Mouse (Mus musculus): Measurements from ENCODE around the gene Ing5. TPM values are rescaled to one million over a fixed set of nuclear protein-coding genes. Genes with fewer than 3 reads are reported as not detected.
"Not testable (repeated sequence)": the region's sequence is repeated elsewhere in the genome, so short reads cannot be mapped to it uniquely, and the experiment has no call there.

The Ing5 gene
- total and polyA plus RNA-seq, 3 experiments: 13.7 to 18.7 (median 16.2) TPM

DNA sequence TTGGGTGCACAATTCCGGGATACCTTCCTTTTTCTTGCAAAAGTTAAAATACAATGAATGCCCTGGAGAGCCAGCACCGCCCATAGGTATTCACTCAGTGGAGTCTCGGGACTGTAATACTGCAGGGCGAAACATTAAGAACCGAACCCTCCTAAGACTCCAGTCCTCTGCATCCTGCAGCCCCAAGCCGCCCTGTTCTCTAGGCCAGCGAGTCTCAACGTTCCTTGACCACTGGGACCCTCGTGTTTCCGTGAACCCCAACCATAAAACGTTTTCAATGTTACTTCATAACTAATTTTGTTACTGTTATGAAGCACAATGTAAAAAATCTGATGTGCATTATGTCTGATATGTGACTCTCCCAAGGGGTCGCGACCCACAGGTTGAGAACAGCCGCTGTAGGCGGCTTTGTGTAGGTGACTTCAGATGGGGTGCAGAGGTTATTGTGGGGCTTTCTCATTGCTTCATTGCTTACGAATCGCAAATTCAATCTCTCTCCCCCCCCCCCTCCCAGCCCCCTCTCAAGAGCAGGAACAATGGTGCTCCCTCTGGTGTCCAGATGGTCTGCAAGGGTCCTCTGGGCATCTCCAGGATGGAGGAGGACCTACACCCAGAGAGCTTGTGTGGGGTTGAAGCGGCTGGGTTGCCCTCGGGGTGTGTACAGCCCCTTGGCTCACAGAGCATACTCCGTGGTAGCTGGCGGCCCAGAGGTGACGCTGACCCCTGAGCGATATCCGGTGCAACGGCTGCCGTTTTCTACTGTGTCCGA is 22.2 kb downstream of the Ing5 start:
- in situ Hi-C loops (cut with MboI; ENCODE audit: low pct_ligation_motif_present, low pct_unique_long_range_greater_than_20kb, low sequenced_read_pairs): no loop called here

GRCm38 (mm10) chr1:93826540-93826835 is 22.7 kb downstream of the Ing5 start:
- Histone ChIP-seq H3K4me2 (ENCODE audit: insufficient read depth, low read depth, poor library complexity, severe bottlenecking) (no peak overlapping the region), H3K9ac (ENCODE audit: insufficient read depth, low read depth) (no peak overlapping the region), H3K79me2 (replicated peaks; ENCODE audit: control insufficient read depth, extremely low read depth, insufficient read depth, poor library complexity, severe bottlenecking) (no peaks in the 10 kb centered on the region), H3K27me3 (replicated peaks) (no peaks in the 10 kb centered on the region), H3K27ac (ENCODE audit: insufficient read depth, low read depth) (no peak overlapping the region), H3K36me3 (replicated peaks in 1 of 2; ENCODE audit: control insufficient read depth in 1 of 2, insufficient read depth in 1 of 2, low read length in 1 of 2) (peaks cover under 1 to 31% of the 10 kb centered on the region in 2 experiments), H3K4me1 (ENCODE audit: control insufficient read depth in 1 of 2, insufficient read depth in 2 of 2) (peaks cover 6 to 19% of the 10 kb centered on the region in 2 experiments), H3K9me3 (replicated peaks; ENCODE audit: low read length) (no peaks in the 10 kb centered on the region), H3K4me3 (replicated peaks in 1 of 3; ENCODE audit: low read depth in 2 of 3, low read length in 2 of 3, poor library complexity in 1 of 3) (no peak overlapping the region)
- DNase-seq (ENCODE audit: extremely low read depth): no peak
- in situ Hi-C loops (cut with MboI; ENCODE audit: low pct_ligation_motif_present, low pct_unique_long_range_greater_than_20kb, low sequenced_read_pairs) (no loop called here), dilution Hi-C loops (cut with MboI; ENCODE audit: extremely low pct_ligation_motif_present, extremely low pct_unique_long_range_greater_than_20kb, low sequenced_read_pairs) (no loop called here)
- TF ChIP-seq SIN3A (IDR thresholded peaks at IDR 0.05; ENCODE audit: low read length): no peak
- no peak for TF ChIP-seq JUND (conservative IDR thresholded peaks at IDR 0.05; ENCODE audit: low read depth, low read length)
- no peak for TF ChIP-seq UBTF (IDR thresholded peaks at IDR 0.05; ENCODE audit: low read depth, low read length)
- no peak for TF ChIP-seq ZMIZ1 (IDR thresholded peaks at IDR 0.05; ENCODE audit: low read depth, low read length)
- no peak for TF ChIP-seq ZC3H11A (IDR thresholded peaks at IDR 0.05; ENCODE audit: low read depth, low read length)
- no peak for TF ChIP-seq MAFK (IDR thresholded peaks at IDR 0.05; ENCODE audit: insufficient replicate concordance, low read length)

More for the DNA sequence above, 22.2 kb downstream of the Ing5 start:
- H3K9ac ChIP-seq (ENCODE audit: insufficient read depth, low read depth): peak overlapping the region; percentile 67
- peaks cover 2 to 36% of the 10 kb centered on the region in 2 experiments for H3K36me3 ChIP-seq (replicated peaks in 1 of 2; ENCODE audit: control insufficient read depth in 1 of 2, insufficient read depth in 1 of 2, low read length in 1 of 2)
- peak overlapping the region; percentile 41 to 78 (median 56) for H3K4me3 ChIP-seq (replicated peaks in 1 of 3; ENCODE audit: low read depth in 2 of 3, low read length in 2 of 3, poor library complexity in 1 of 3)
- TF ChIP-seq CHD2 (IDR thresholded peaks at IDR 0.05; ENCODE audit: low read length) (0 out of 2 replicates have a peak, but pooled peaks have one; percentile 41), UBTF (IDR thresholded peaks at IDR 0.05; ENCODE audit: low read depth, low read length) (no peak), CTCF (conservative IDR thresholded peaks at IDR 0.05 in 1 of 2, IDR thresholded peaks at IDR 0.05 in 1 of 2; ENCODE audit: low read depth in 2 of 2, low read length in 2 of 2) (peak in 1 of 2 experiments; percentile 5; a peak in 1 of 4 replicates)
- H3K4me1 ChIP-seq (ENCODE audit: control insufficient read depth in 1 of 2, insufficient read depth in 2 of 2): peaks cover 6 to 19% of the 10 kb centered on the region in 2 experiments
- H3K27me3 ChIP-seq (replicated peaks): no peaks in the 10 kb centered on the region
- DNase-seq (ENCODE audit: extremely low read depth): no peak
- H3K27ac ChIP-seq (ENCODE audit: insufficient read depth, low read depth): no peak overlapping the region
- H3K4me2 ChIP-seq (ENCODE audit: insufficient read depth, low read depth, poor library complexity, severe bottlenecking): peak overlapping the region; percentile 81
- dilution Hi-C loops (cut with MboI; ENCODE audit: extremely low pct_ligation_motif_present, extremely low pct_unique_long_range_greater_than_20kb, low sequenced_read_pairs): no loop called here
- H3K9me3 ChIP-seq (replicated peaks; ENCODE audit: low read length): no peaks in the 10 kb centered on the region
- H3K79me2 ChIP-seq (replicated peaks; ENCODE audit: control insufficient read depth, extremely low read depth, insufficient read depth, poor library complexity, severe bottlenecking): no peaks in the 10 kb centered on the region

- H3K9me3 ChIP-seq (replicated peaks; ENCODE audit: low read length); in situ Hi-C loops (cut with MboI; ENCODE audit: low pct_ligation_motif_present, low pct_unique_long_range_greater_than_20kb, low sequenced_read_pairs); H3K4me1 ChIP-seq (ENCODE audit: control insufficient read depth in 1 of 2, insufficient read depth in 2 of 2); DNase-seq (ENCODE audit: extremely low read depth); H3K79me2 ChIP-seq (replicated peaks; ENCODE audit: control insufficient read depth, extremely low read depth, insufficient read depth, poor library complexity, severe bottlenecking); H3K9ac ChIP-seq (ENCODE audit: insufficient read depth, low read depth); H3K27me3 ChIP-seq (replicated peaks); H3K4me2 ChIP-seq (ENCODE audit: insufficient read depth, low read depth, poor library complexity, severe bottlenecking); H3K27ac ChIP-seq (ENCODE audit: insufficient read depth, low read depth); dilution Hi-C loops (cut with MboI; ENCODE audit: extremely low pct_ligation_motif_present, extremely low pct_unique_long_range_greater_than_20kb, low sequenced_read_pairs); H3K4me3 ChIP-seq (replicated peaks in 1 of 3; ENCODE audit: low read depth in 2 of 3, low read length in 2 of 3, poor library complexity in 1 of 3): not testable (repeated sequence)
- peaks cover 11 to 45% of the 10 kb centered on the region in 2 experiments for H3K36me3 ChIP-seq (replicated peaks in 1 of 2; ENCODE audit: control insufficient read depth in 1 of 2, insufficient read depth in 1 of 2, low read length in 1 of 2)
- TF ChIP-seq CTCF (conservative IDR thresholded peaks at IDR 0.05 in 1 of 2, IDR thresholded peaks at IDR 0.05 in 1 of 2; ENCODE audit: low read depth in 2 of 2, low read length in 2 of 2): peak in 1 of 2 experiments; percentile 32; a peak in 2 of 4 replicates
Observed at GRCm38 (mm10) chr1:93832754-93833360, 29.1 kb downstream of the Ing5 start.

Data from CH12.LX (cell line).